Mouse (Mus musculus): ENCODE data around the gene Mettl7a2.

GRCm38 (mm10) chr15:100401811-100402210, 48.8 kb downstream of the Mettl7a2 start:
- TF ChIP-seq POLR2A (IDR thresholded peaks at IDR 0.05; ENCODE audit: extremely low read depth, insufficient read depth, low read length) (no peak), CTCF (IDR thresholded peaks at IDR 0.05; ENCODE audit: low read depth, low read length) (no peak)
